Mouse (Mus musculus) left cerebral cortex, adult 11 months (tissue): ENCODE results near the gene Olfr748.
"Not testable (repeated sequence)": the region's sequence is repeated elsewhere in the genome, so short reads cannot be mapped to it uniquely, and the experiment has no call there.

Source experiments
- DNase-seq: peaks from one replicate; pipeline ENCODE4 v3.0.0; 2022; ENCODE audit warnings: low spot score

The Olfr748 gene

DNA sequence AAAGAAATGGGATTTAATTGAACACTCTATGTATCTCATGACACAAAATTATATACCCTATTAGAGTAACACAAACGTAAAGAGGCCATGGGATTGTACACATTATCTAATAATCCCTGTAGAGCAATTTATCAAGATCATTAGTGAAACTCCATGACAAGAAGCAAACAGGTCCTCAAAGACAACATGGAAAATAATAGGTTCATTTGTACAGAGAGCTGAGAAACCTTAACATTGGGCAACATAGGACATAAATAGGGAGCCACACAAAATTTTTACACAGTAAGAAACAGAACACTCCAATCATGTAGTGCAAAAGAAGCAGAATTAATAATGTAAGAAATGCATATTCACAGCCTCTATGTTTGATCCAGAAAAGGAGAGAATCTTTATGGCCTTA lies at the start of gene Olfr748:
TSS of gene Olfr748 (plus strand) at position 301 of the 400 bp plus-strand sequence.
- no peak for DNase-seq

DNA sequence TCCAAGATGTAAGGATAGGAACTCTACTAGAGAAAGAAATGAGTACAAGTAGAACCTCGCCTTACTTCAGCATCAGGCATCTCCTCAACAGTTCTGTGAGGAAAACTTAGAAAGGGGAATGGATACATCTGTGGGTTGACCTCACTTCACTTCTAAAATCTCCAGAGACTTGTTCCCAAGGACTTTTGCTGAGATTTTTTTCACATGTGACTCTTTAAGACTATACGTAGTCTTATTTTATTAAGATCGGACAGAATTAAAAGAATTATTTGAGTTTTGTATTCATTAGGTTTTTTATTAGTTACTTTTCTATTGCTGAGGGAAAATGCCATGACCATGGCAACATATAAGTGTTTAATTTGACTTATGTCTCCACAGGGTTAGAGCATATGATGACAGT lies 14.1 kb upstream of the Olfr748 start, which contains the start of gene Olfr747:
TSS of gene Olfr747 (minus strand) at position 101 of the 400 bp plus-strand sequence.
- no peak for DNase-seq

DNA sequence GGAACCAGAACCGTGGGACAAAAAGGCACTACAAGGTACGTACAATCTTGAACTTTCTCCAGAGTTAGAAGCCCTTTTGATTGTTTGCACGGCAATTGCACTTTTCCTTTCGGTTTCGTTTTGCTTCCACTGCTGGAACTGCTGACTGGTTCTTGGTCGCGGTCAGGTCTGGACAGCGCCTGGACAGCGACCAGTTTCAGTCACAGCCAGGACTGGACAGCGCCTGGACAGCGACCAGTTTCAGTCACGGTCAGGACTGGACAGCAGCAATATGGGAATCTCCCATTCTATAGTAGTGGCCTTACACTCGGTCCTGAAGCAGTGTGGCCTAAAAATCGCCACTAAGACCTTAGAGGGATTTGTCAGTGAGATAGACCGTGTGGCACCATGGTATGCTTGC lies 12.7 kb downstream of the Olfr748 start:
- DNase-seq = not testable (repeated sequence)

DNA sequence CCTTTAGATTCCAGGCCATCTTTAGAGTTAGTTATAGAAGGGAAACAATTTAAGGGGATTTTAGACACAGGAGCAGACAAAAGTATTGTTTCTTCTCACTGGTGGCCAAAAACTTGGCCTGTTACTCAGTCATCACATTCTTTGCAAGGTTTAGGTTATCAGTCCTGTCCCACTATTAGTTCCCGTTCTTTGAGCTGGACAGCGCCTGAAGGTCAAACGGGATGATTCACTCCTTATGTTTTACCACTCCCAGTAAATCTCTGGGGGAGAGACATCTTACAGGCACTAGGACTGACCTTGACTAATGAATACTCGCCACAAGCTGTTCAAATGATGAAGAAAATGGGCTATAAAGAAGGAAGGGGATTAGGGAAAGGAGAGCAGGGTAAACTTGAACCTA lies 15.2 kb downstream of the Olfr748 start:
- DNase-seq = not testable (repeated sequence)

DNA sequence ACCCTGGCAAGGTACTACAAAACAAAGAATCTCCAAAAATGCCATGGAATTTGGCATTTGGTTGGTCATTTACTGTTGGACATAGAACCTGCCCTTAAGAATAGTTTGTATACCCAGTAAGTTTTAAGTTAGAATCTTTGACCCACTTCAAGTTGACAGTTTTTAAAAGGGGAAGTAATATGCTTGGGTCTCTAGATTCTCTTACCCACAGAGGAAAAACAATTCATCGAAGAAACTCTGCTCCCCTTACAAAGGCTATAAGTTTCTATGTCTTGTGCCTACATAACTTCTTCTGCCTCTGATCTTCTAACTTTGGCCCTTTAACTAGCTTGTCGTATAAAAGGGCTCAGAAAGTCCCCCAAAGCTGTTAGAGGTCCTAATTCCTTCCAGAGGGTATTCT lies 33.2 kb downstream of the Olfr748 start:
- DNase-seq = no peak

DNA sequence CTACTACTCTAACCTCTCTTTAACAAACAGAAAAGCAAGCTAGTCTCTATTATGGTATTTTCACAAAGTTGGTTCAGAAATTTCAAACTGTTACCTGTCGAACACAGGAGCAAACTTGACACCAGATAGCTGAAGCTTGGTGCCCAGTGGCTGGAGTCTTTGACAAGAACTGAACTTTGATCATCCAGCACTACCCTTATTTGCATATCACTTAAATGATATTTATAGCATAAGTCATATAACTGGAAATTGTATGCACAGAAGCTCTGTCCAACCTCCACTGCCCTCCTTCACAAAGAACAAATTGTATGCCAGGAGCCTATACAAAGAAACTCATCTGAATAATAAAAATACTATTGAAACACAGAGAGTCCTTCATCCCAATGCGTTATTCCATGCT lies 34.4 kb downstream of the Olfr748 start:
- DNase-seq = no peak

DNA sequence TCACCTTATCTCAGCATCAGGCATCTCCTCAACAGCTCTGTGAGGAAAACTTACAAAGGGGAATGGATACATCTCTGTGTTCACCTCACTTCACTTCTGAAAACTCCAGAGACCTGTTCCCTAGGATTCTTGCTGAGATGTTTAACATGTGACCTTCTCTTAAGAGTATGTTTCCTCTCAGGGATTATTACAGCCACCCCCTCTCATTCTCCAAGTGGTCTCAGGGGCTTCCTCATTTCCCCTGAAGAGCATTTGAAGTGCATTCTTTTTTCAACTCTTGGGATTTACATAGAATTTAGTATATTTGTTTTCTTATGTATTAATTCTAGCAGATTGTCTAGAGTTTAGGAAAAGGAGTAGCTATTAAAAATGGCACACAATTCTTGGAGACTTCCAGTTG lies 37.8 kb downstream of the Olfr748 start, which contains the start of gene Olfr749:
TSS of gene Olfr749 (minus strand) at position 101 of the 400 bp plus-strand sequence.
- DNase-seq = no peak

DNA sequence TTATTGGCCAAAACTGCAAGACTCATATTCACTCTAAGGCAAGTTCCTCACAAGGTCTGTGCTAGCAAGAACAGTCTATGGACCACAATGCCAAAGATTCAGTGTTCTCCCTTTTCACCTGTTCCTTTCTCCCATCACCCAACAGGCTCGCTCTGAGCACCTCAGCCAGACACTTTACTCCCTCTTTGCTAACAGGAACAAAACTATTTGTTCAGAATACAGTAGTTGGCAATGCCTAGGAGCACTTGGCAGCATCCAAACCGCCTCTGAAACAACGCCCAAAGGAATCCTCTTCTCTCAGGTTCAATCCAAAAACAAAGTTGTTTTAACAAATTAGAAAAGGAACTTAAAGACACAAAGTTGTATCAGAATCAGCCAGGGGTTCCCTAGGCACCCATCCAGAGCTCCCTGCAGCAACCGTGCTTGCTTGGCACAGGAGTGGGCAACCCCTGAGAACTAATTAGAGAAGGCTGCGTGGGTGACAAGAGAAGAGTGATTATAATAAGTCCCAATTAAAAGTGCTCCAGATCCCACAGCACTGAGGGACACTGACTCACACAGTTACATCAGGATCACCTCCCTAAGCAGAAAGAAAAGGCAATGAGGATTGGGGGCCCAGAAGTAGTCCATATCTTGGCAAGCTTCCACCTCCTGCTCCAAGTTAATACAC lies 51.4 kb downstream of the Olfr748 start:
- peak; percentile 9 for DNase-seq
